Mouse (Mus musculus) heart, embryonic 12.5 days (tissue): ENCODE results near the gene Mphosph9. TPM values are rescaled to one million over a fixed set of nuclear protein-coding genes. Genes with fewer than 3 reads are reported as not detected.

Source experiments
- ATAC-seq: fragments of 200-750 bp; cut with Nextera tagmentation; 2 replicates; pipeline ENCODE4 v1.8.0; 2017; ENCODE audit warnings: moderate TSS enrichment, moderate library complexity; ENCODE audit not compliant: insufficient number of reproducible peaks, low FRiP score
- H3K27ac ChIP-seq: fragments of 300-500 bp; sonication (generic); 2 replicates; pipeline ENCODE4 v1.5.1; 2016; ENCODE audit warnings: mild to moderate bottlenecking, moderate library complexity; ENCODE audit not compliant: poor library complexity, severe bottlenecking
- H3K27me3 ChIP-seq: fragments of 300-500 bp; sonication (generic); replicated peaks from 2 replicates; pipeline ENCODE4 v1.6.1; 2016; ENCODE audit warnings: mild to moderate bottlenecking, moderate library complexity
- H3K36me3 ChIP-seq: fragments of 300-500 bp; sonication (generic); 2 replicates; pipeline ENCODE4 v1.6.1; 2016; ENCODE audit warnings: mild to moderate bottlenecking, moderate library complexity
- H3K4me1 ChIP-seq: fragments of 300-500 bp; sonication (generic); replicated peaks from 2 replicates; pipeline ENCODE4 v1.6.1; 2016; ENCODE audit warnings: mild to moderate bottlenecking
- H3K4me2 ChIP-seq: fragments of 300-500 bp; sonication (generic); 2 replicates; pipeline ENCODE4 v1.6.1; 2016; ENCODE audit warnings: mild to moderate bottlenecking, moderate library complexity
- H3K4me3 ChIP-seq: fragments of 300-500 bp; sonication (generic); 2 replicates; pipeline ENCODE4 v1.5.1; 2016; ENCODE audit warnings: mild to moderate bottlenecking
- H3K9ac ChIP-seq: fragments of 300-500 bp; sonication (generic); 2 replicates; pipeline ENCODE4 v1.6.1; 2016; ENCODE audit warnings: mild to moderate bottlenecking, moderate library complexity
- H3K9me3 ChIP-seq: fragments of 300-500 bp; sonication (generic); replicated peaks from 2 replicates; pipeline ENCODE4 v1.6.1; 2016; ENCODE audit warnings: mild to moderate bottlenecking, moderate library complexity
- WGBS: fragments of 180-500 bp; shearing (Covaris S2); methylation state at CpG from one replicate; pipeline ENCODE4 v1.1.7; 2016; 5-methylcytosine and 5-hydroxymethylcytosine counted together
- polyA plus RNA-seq: library from polyadenylated mRNA; unstranded; fragments of >200 nt; fragmentation: Nextera tagmentation; extraction: Ambion mirVana; gene quantifications from 2 replicates; pipeline ENCODE4 v1.2.1, GENCODE M21; 2016

Mphosph9 gene
- polyA plus RNA-seq, 1 experiment from 2014 or later: 13.4 TPM

DNA sequence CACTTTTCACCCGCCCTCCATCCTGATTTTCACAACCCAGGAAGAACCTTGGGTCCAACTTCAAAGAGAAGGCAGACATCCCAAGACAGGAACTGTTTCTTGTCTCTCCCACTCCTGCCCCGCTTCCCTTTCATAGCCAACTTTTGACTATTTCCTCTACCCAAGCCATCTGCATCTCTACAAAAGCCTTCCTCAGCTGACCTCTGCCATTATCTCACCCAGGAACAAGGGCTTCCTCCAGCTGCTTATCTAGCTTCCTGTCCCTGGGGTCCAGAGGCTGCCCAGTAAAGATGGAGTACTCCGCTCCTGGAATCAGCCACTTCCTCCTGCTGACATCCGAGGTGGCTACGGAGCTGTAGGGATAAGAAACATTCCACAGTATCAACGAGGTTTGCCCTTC is 61.0 kb downstream of the Mphosph9 start:
- Histone ChIP-seq H3K4me2 (no peak overlapping the region), H3K27ac (no peak overlapping the region), H3K9me3 (peaks cover 9% of the 10 kb centered on the region; the same call in 1 of the 2 replicates), H3K27me3 (no peaks in the 10 kb centered on the region), H3K4me1 (peaks cover 33% of the 10 kb centered on the region), H3K9ac (no peak overlapping the region), H3K4me3 (no peak overlapping the region), H3K36me3 (peaks cover 47% of the 10 kb centered on the region)
- peak; percentile 18; the same call in 1 of the 2 replicates for ATAC-seq
- 18% methylated on average over 6 of the region's 6 CpGs for WGBS

DNA sequence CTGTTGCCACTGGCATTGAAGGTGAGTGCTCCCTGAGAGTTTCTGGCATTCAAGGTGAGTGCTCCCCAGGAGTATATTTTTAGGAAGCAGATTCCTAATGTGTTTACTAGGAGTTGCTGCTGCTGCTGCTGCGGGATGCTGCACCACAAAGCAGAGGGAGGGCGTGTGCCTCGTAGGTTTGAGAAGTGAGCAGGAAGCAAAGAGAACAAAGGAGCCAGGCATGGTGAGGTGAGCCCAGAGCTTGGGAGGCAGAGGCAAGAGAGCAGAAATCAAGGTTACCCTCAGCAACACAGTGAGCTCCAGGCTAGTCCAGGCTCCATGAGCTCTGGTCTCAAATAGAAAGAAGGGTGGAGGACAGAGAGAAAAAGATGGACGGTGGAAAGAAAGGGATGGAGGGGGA is 64.5 kb downstream of the Mphosph9 start:
- H3K27ac ChIP-seq: no peak overlapping the region
- H3K36me3 ChIP-seq: peaks cover 63% of the 10 kb centered on the region

DNA sequence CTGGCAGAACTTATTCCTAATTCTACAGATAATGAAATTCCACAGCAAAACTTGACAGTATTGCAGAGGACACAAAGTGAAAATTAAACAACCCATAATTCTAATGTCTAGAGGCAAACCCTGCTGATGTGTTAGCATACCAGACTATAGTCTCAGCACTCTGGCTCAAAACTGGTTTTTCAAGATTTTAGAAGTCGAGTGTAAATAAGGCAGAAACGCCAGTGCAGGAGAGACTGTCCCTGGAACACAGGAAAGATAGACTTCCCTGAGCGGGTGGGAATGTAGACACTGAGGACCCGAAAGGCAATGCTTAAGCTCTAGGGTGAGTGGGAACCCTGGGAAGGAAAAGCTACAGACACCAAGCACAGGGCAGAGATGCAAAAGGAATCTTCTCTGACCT is 65.7 kb downstream of the Mphosph9 start:
- ATAC-seq: no peak
- H3K36me3 ChIP-seq: peaks cover 75% of the 10 kb centered on the region
- 0 out of 2 replicates have a peak, but pooled peaks cover 3% of the 10 kb centered on the region for H3K9me3 ChIP-seq
- H3K4me2 ChIP-seq: no peak overlapping the region
- 87% methylated on average over 4 of the region's 4 CpGs for WGBS
- H3K4me3 ChIP-seq: no peak overlapping the region
- no peak overlapping the region for H3K9ac ChIP-seq
- H3K4me1 ChIP-seq: peaks cover 11% of the 10 kb centered on the region
- no peaks in the 10 kb centered on the region for H3K27me3 ChIP-seq
- no peak overlapping the region for H3K27ac ChIP-seq

More for the DNA sequence above, 64.5 kb downstream of the Mphosph9 start:
- no peak for ATAC-seq
- 83% methylated on average over 4 of the region's 4 CpGs for WGBS
- Histone ChIP-seq H3K27me3 (no peaks in the 10 kb centered on the region), H3K4me3 (no peak overlapping the region), H3K4me2 (no peak overlapping the region), H3K9me3 (0 out of 2 replicates have a peak, but pooled peaks cover 3% of the 10 kb centered on the region), H3K9ac (no peak overlapping the region), H3K4me1 (peaks cover 18% of the 10 kb centered on the region)

DNA sequence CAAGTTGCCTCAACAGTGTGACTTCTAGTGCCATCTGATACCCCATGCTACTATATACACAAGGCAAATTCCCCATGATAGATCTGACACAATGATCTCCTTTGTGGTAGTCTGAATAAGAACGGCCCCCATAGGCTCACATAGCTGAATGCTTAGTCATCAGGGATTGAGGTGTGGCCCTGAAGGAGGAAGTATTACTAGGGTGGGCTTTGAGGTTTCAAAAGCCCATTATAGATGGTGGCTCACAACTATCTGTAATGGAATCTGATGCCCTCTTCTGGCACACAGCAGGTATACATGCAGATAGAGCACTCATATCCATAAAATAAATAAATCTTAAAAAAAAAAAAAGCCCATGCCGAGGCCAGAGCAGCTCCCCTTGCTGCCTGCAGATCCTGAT is 68.6 kb downstream of the Mphosph9 start:
- Histone ChIP-seq H3K4me1 (no peaks in the 10 kb centered on the region), H3K9me3 (0 out of 2 replicates have a peak, but pooled peaks cover 3% of the 10 kb centered on the region), H3K4me3 (no peak overlapping the region), H3K4me2 (no peak overlapping the region), H3K9ac (no peak overlapping the region), H3K36me3 (peaks cover 85% of the 10 kb centered on the region), H3K27ac (no peak overlapping the region), H3K27me3 (no peaks in the 10 kb centered on the region)
- ATAC-seq: no peak
- WGBS: 71% methylated on average over 2 of the region's 2 CpGs

DNA sequence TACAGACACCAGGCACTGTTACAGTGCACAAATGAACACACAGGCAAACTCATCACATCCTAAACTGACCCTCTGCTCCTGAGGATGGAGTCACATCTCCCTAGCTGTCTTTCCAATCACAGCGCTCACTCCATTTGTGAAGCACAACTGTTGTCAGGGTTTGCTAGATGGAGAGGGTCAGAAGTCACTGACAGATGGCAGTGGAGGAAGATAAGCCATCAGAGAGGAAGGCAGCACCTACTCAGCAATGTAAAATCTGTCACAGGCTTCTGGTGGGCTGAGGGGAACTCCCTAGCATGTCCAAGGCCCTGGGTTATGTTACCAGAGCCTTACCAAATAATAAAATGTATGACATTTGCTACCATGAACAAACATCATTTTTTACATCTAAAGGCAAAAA is 69.7 kb downstream of the Mphosph9 start:
- Histone ChIP-seq H3K27me3 (no peaks in the 10 kb centered on the region), H3K36me3 (peaks cover 83% of the 10 kb centered on the region), H3K4me3 (no peak overlapping the region), H3K27ac (no peak overlapping the region), H3K4me1 (no peaks in the 10 kb centered on the region), H3K9ac (no peak overlapping the region), H3K9me3 (0 out of 2 replicates have a peak, but pooled peaks cover 3% of the 10 kb centered on the region), H3K4me2 (no peak overlapping the region)
- WGBS: 95% methylated on average over 1 of the region's 1 CpGs
- no peak for ATAC-seq

DNA sequence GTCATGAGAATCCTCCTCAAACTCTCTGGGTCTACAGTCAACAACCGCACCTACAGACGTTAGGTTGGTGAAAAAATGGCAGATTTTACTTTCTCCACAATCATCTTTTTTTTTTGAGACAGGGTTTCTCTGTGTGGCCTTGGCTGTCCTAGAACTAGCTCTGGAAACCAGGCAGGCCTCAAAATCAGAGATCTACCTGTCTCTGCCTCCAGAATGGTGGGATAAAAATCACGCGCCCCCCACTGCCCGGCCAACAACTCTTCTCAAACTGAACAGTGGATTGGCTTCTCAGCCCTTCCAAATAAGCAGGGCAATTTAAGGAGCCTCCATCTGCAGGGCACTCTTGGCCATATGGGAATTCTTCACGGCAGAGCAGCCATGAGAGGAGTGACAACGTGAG is 72.6 kb downstream of the Mphosph9 start:
- Histone ChIP-seq H3K4me2 (no peak overlapping the region), H3K27ac (no peak overlapping the region), H3K27me3 (no peaks in the 10 kb centered on the region), H3K9me3 (0 out of 2 replicates have a peak, but pooled peaks cover 3% of the 10 kb centered on the region), H3K4me3 (no peak overlapping the region), H3K9ac (no peak overlapping the region), H3K4me1 (peaks cover 8% of the 10 kb centered on the region), H3K36me3 (peaks cover 61% of the 10 kb centered on the region)
- 89% methylated on average over 7 of the region's 7 CpGs for whole genome bisulfite sequencing
- ATAC-seq: no peak

DNA sequence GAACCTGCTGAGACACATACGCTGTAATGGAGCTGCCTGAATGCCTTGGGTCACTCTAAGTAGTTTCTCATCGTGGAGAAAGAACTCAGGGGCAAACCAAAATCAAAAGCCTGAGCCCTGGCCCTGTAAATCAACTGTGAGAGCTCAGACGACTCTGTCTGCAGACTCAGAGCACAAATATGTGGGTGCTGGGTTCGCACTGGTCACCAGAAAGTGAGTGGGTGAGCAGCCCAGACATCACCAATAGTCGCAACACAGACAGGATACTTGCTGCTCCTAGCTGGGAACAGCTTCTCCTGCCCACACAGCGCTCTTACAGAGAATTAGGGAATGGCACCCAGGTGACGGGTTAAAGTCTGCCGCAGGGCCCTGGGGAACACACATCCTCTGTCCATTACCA is 74.2 kb downstream of the Mphosph9 start:
- H3K4me3 ChIP-seq: no peak overlapping the region
- no peaks in the 10 kb centered on the region for H3K27me3 ChIP-seq
- H3K27ac ChIP-seq: no peak overlapping the region
- no peak overlapping the region for H3K4me2 ChIP-seq
- 0 out of 2 replicates have a peak, but pooled peaks cover 2% of the 10 kb centered on the region for H3K9me3 ChIP-seq
- H3K4me1 ChIP-seq: peaks cover 12% of the 10 kb centered on the region
- WGBS: 85% methylated on average over 8 of the region's 8 CpGs
- no peak for ATAC-seq
- peaks cover 46% of the 10 kb centered on the region for H3K36me3 ChIP-seq
- no peak overlapping the region for H3K9ac ChIP-seq

DNA sequence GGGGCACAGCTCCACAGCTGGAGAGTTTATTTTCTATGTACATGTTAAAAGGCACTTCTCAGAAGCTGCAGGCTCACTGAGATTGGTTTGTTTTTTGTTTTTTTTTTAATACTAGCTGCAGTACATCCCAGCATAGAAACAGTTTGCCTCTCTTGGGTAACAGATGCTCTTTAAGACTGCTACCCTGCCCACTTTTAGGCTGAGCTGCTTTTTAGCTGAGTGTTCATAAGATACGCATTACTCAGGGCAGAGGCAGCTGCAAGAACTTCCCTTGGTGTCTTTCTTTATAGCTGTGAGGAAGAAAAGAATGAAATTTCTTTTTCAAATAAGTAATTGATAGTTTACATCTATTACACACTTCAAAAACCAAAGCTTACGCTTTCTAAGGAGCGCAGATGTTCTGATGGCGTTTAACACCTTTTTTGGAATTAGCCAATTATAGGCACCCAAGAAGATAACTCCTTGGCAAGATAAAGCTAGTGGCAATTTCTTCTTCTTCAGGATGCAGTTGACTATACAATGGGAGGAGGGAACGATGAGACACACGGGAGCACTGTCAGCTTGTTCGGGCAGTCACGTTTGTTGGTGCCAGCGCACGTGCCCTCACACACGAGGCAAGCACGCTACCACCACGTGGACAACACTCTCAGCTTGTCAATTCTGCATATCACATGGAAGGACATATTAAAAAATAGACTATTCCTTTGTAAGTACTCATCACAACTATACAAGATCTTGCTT is 75.0 kb downstream of the Mphosph9 start:
- Histone ChIP-seq H3K4me1 (peaks cover 20% of the 10 kb centered on the region), H3K36me3 (peaks cover 38% of the 10 kb centered on the region), H3K27ac (no peak overlapping the region), H3K27me3 (no peaks in the 10 kb centered on the region), H3K9me3 (no peaks in the 10 kb centered on the region), H3K4me3 (no peak overlapping the region), H3K4me2 (no peak overlapping the region), H3K9ac (no peak overlapping the region)
- ATAC-seq: no peak
- 89% methylated on average over 13 of the region's 13 CpGs for WGBS

DNA sequence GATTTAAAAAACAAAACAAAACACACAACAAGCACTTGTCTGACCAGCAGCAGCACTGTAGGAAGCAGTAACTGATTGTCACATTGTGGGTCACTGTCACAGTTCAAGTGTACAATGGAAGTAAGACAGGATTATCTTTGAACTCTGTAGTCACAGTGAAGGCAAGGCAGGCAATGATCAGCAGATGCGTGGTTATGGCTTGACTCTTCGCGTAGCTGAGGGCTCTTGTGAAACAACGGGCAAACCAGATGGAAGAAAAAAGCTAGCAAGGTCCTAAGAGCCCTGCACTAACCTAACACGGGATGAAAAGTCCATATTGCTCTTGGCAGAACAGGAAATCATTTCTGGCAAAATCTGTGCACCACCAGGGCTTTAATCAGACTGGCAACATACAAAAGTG is 76.7 kb downstream of the Mphosph9 start:
- ATAC-seq: no peak
- Histone ChIP-seq H3K36me3 (peaks cover 21% of the 10 kb centered on the region), H3K4me1 (peaks cover 30% of the 10 kb centered on the region), H3K4me3 (no peak overlapping the region), H3K27ac (no peak overlapping the region), H3K9me3 (no peaks in the 10 kb centered on the region), H3K4me2 (no peak overlapping the region), H3K27me3 (no peaks in the 10 kb centered on the region), H3K9ac (no peak overlapping the region)
- WGBS: 82% methylated on average over 5 of the region's 5 CpGs

DNA sequence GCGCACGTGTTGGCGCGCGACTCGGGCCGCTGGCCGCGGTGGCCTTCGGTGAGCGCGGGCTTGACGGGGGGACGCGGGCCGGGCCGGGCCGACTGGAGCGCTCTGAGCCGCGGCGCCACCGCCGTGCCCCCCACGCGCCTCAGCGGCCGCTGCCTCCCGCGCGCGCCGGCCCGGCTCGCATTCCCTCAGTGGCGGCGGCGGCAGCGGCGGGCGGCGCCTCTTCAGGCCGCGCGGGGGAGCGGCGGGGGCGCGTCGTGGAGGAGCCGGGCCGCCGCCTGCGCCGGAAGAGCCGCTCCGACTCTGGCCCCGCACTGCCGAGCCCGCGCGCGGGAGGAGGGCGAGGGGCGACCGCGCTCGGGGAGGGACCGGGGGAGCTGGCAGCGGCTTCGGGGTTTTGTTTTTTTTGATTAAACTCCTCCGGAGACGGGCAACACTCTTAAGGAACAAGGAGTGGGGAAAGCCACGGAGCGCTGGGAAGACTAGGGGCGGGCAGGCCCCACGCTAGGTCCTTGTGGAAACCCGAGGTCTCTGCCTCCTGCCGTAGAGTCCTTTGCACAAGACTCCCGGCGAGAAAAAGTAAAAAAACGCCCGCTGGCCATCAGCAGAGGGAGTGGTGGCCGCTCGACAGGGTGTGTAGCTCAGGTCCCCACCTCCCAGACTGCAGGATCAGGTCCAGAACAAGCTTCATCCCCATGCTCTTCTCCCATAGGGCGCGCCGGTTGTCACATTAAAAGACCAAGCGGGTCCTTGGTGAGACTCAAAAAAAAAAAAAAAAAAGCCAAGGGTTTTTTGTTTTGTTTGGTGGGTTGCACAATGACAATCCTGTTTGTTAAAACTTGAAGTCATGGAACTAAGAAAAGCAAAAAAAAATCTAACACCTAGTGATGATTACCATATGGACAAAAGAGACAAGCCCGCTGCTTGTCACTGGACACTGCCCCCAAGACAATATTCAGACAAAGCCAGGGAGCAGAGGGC is 77.9 kb downstream of the Mphosph9 start, which contains the start of gene Pitpnm2:
Pitpnm2 (minus strand) TSS at position 147 of the 978 bp plus-strand sequence.
- WGBS: 2% methylated on average over 83 of the region's 90 CpGs
- ATAC-seq: peak; percentile 69
- H3K9me3 ChIP-seq: no peaks in the 10 kb centered on the region
- H3K4me2 ChIP-seq: peak within 1 kb of the TSS; percentile 90
- H3K4me1 ChIP-seq: peaks cover 33% of the 10 kb centered on the region
- peak within 1 kb of the TSS; percentile 92 for H3K27ac ChIP-seq
- H3K27me3 ChIP-seq: no peaks in the 10 kb centered on the region
- H3K36me3 ChIP-seq: peaks cover 18% of the 10 kb centered on the region
- H3K9ac ChIP-seq: peak within 1 kb of the TSS; percentile 84
- H3K4me3 ChIP-seq: peak within 1 kb of the TSS; percentile 81
